Mouse (Mus musculus): ENCODE data around the gene Plod3. TPM values are rescaled to one million over a fixed set of nuclear protein-coding genes. Genes with fewer than 3 reads are reported as not detected.

The Plod3 gene
- polyA plus RNA-seq, 1 experiment from 2014 or later, result 41.1 TPM

DNA sequence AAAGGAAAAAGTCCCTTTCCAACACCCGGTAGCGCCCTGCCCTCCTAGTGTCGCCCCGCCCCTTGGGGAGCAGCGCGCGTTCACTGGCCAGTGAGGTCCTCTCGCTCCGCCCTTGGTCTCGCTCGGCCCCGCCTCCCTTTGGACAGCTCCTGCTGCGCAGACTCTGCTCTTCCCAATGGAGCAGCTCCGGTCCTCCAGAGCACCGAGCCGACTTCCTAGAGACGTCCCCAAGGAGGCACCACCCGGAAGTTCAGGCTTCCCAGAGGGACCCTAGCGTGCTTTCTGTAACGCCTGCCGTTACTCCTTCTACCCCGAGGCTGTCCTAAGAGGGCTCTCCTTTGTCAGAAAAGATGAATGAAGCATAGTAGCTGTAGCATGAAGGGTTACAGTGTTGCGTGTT lies 33.8 kb upstream of the Plod3 start, which contains the start of gene Fis1:
Gene Fis1, plus strand, starts transcription at position 261 of the 400 bp plus-strand sequence.
- Histone ChIP-seq H3K9me3 (no peaks in the 10 kb centered on the region), H3K4me3 (replicated peaks) (peak within 1 kb of the TSS; percentile 73), H3K4me2 (replicated peaks) (peak within 1 kb of the TSS; percentile 55), H3K9ac (peak within 1 kb of the TSS; percentile 78), H3K27ac (peak within 1 kb of the TSS; percentile 78; the same call in 1 of the 2 replicates), H3K36me3 (no peaks in the 10 kb centered on the region; the same call in 1 of the 2 replicates), H3K4me1 (replicated peaks) (peaks cover 15% of the 10 kb centered on the region), H3K27me3 (replicated peaks) (no peaks in the 10 kb centered on the region)
- WGBS, result under 1% methylated on average over 23 of the region's 23 CpGs
- peak; percentile 99 for ATAC-seq

DNA sequence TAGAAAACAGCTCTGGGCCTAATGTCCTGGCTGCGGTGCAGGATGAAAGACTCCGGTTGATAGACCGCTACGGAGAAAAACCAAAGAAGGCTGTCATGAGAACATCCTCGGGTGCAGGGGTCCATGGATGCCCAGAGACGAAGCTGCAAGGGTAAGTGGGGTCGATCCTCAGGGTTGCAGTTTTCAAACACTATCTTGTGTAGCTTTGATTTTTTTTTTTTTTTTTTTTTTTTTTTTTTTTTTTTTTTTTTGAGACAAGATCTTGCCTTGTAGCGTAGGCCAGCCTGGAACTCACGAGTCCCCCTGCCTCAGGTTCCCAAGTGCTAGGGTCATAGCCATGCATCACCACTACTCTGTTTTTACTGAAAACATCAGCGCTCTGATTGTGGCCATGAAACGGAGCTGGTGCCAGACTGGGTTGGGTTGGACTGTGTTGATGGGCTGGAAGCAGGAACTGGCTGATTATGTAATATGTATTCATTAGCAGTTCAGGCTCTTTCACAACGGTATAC lies 33.3 kb upstream of the Plod3 start:
- peak; percentile 48; the same call in 1 of the 2 replicates for ATAC-seq
- peak overlapping the region; percentile 78; the same call in 1 of the 2 replicates for H3K27ac ChIP-seq
- peaks cover 17% of the 10 kb centered on the region for H3K4me1 ChIP-seq (replicated peaks)
- peak overlapping the region; percentile 55 for H3K4me2 ChIP-seq (replicated peaks)
- 1% methylated on average over 12 of the region's 12 CpGs for WGBS
- H3K27me3 ChIP-seq (replicated peaks), result no peaks in the 10 kb centered on the region
- H3K4me3 ChIP-seq (replicated peaks), result peak overlapping the region; percentile 73
- H3K9ac ChIP-seq, result peak overlapping the region; percentile 78
- H3K36me3 ChIP-seq, result no peaks in the 10 kb centered on the region; the same call in 1 of the 2 replicates
- no peaks in the 10 kb centered on the region for H3K9me3 ChIP-seq

DNA sequence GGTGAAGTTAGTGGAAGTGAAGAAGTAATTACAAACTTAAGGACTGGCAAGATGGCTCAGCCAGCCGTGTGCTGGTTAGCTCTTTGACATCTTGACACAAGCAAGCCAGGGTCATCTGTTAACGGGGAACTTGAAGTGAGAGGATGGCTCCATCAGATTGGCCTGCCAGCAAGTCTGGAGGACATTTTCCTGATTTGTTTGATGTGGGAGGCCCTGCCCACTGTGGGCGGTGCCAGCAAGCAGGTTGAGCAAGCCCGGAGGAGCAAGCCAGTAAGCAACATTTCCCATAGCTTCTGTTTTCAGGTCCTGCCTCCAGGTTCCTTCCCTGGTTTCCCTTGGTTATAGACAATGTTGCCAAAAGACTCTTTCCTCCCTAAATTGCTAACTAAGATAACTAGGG lies 31.2 kb upstream of the Plod3 start:
- no peak overlapping the region for H3K4me2 ChIP-seq (replicated peaks)
- H3K4me3 ChIP-seq (replicated peaks), result no peak overlapping the region
- no peaks in the 10 kb centered on the region for H3K9me3 ChIP-seq
- WGBS, result 78% methylated on average over 4 of the region's 4 CpGs
- no peaks in the 10 kb centered on the region for H3K27me3 ChIP-seq (replicated peaks)
- H3K4me1 ChIP-seq (replicated peaks), result peaks cover 18% of the 10 kb centered on the region
- H3K27ac ChIP-seq, result no peak overlapping the region
- ATAC-seq, result no peak
- no peak overlapping the region for H3K9ac ChIP-seq
- no peaks in the 10 kb centered on the region; the same call in 1 of the 2 replicates for H3K36me3 ChIP-seq

DNA sequence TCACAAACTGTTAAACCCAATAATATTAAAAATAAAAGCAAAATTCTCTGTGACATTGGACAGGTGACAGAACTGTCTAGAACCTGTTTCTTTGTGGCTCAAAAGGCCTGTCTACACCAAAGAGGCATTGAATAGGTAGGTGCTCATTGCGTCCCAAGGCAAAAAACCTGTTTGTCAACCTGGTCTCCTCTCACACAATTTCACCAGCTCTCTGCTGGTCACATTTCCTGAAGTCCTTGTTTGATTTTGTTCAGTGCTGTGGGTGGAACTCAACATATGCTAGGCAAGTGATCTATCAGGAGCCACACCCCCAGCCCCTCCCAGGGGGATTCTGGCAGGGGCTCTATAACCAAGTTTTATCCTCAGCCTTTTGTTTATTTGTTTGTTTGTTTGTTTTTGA lies 29.6 kb upstream of the Plod3 start:
- peak overlapping the region; percentile 17; the same call in 1 of the 2 replicates for H3K27ac ChIP-seq

DNA sequence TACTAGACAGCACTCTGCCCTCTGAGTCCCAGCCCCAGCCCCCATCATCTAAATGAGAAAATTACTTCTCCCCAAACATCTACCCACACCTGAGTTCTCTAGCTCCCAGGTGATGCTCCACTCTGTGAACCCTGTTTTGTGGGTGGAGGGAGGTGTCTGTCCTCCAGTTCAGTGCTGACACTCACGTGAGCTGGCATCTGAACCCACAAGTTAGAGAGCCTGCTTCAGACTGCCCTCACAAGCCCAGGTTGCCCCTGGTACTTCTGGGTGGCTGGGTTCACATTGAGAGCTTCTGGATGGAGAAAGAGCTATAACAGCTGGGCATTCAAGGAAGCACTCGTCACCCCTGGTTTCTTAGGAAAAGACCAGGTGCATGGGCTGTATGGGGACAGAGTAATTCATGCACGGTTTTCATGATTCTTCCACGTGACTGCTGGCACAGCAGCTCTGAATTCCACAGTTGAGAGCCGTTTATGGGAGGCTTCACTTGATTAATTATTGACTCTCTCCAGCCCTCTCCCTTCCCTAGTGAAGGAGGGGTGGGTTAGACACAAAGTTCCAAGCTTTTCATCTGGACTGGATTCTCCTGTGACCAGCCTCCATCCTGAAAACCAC lies 27.7 kb upstream of the Plod3 start:
- Histone ChIP-seq H3K4me2 (replicated peaks) (peak overlapping the region; percentile 37), H3K27me3 (replicated peaks) (no peaks in the 10 kb centered on the region), H3K4me3 (replicated peaks) (no peak overlapping the region), H3K4me1 (replicated peaks) (peaks cover 30% of the 10 kb centered on the region), H3K36me3 (peaks cover 9% of the 10 kb centered on the region), H3K27ac (peak overlapping the region; percentile 87), H3K9ac (no peak overlapping the region), H3K9me3 (no peaks in the 10 kb centered on the region)
- peak; percentile 69 for ATAC-seq
- WGBS, result 27% methylated on average over 5 of the region's 5 CpGs

More for the DNA sequence above, 29.6 kb upstream of the Plod3 start:
- no peaks in the 10 kb centered on the region for H3K9me3 ChIP-seq
- H3K4me1 ChIP-seq (replicated peaks), result peaks cover 24% of the 10 kb centered on the region
- no peak for ATAC-seq
- H3K36me3 ChIP-seq, result no peaks in the 10 kb centered on the region; the same call in 1 of the 2 replicates
- WGBS, result 72% methylated on average over 1 of the region's 1 CpGs
- H3K9ac ChIP-seq, result no peak overlapping the region
- H3K4me2 ChIP-seq (replicated peaks), result no peak overlapping the region
- H3K27me3 ChIP-seq (replicated peaks), result no peaks in the 10 kb centered on the region
- no peak overlapping the region for H3K4me3 ChIP-seq (replicated peaks)

DNA sequence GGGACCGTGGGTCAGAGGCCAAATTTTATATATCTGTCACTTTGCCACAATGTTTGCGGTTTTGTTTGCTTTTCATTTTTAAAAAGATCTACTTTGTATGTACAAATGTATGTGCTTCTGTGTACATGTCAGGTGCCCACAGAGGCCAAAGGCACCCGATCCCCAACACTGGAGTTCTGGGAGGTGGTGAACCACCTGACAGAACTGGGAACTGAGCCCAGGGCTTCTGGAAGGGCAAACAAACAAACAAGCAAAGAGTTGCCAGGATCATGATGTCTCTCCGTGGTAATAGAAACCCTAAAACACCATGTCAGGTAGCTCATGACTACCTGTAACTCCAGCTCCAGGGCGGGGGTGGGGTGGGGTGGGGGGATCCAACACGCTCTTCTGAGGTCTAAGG lies 26.8 kb upstream of the Plod3 start:
- Histone ChIP-seq H3K4me2 (replicated peaks) (no peak overlapping the region), H3K4me1 (replicated peaks) (peaks cover 28% of the 10 kb centered on the region), H3K4me3 (replicated peaks) (no peak overlapping the region), H3K9ac (no peak overlapping the region), H3K27ac (no peak overlapping the region), H3K27me3 (replicated peaks) (no peaks in the 10 kb centered on the region), H3K36me3 (peaks cover 11% of the 10 kb centered on the region), H3K9me3 (no peaks in the 10 kb centered on the region)
- ATAC-seq, result no peak
- WGBS, result 88% methylated on average over 6 of the region's 6 CpGs

DNA sequence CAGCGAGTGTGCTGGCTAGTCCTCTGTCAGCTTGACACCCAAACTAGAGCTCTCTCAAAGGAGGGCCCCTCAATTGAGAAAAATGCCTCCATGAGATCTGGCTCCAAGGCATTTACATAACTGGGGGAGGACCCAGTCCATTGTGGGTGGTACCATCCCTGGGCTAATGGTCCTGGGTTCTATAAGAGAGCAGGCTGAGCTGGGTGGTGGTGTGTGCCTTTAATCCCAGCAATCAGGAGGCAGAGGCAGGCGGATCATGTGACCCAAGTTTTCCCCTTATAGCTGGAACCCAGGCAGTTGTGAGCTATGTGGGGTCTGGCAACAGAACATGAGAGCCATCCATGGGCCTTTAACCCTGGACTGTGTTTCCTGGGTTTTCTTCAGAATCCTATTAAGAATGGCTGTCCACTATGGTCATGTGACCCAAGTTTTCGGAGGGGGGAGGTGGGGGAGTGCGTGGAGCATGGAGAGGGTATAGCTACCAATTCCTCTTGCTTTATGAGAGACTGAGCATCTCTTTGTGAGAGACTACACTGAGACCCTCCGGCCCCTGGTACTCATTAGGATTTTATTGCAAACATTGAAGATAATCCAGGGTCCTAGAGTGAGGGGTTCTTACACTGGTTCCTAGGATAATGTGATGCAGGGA lies 25.4 kb upstream of the Plod3 start:
- Histone ChIP-seq H3K4me2 (replicated peaks) (peak overlapping the region; percentile 78), H3K36me3 (peaks cover 15% of the 10 kb centered on the region), H3K9ac (peak overlapping the region; percentile 75), H3K9me3 (no peaks in the 10 kb centered on the region), H3K4me1 (replicated peaks) (peaks cover 39% of the 10 kb centered on the region), H3K27ac (peak overlapping the region; percentile 87), H3K27me3 (replicated peaks) (no peaks in the 10 kb centered on the region), H3K4me3 (replicated peaks) (peak overlapping the region; percentile 78)
- ATAC-seq, result peak; percentile 1
- 27% methylated on average over 5 of the region's 5 CpGs for WGBS

DNA sequence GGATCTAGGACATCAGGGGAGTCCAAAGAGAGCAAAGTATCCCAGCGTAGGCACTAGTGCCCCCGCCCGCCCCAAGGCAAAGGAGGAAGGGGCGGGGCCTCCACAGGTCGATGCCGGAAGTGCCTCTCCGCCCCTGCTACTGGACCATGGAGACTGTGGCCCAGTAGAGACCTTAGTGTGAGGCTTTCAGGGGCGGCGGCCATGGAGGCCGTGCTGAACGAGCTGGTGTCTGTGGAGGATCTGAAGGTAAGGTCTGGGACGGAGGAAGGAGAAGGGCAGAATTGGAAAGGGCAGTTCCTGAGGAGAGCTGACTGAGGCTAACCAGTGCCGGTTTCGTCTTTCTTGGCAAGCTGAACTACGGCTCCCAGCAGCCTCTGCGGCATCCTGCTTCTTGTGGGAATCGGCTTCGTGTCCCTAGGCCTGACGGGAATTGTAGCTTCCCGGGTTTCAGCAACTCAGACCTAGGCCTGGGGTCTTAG lies 24.8 kb upstream of the Plod3 start:
- WGBS, result under 1% methylated on average over 20 of the region's 20 CpGs
- peaks cover 40% of the 10 kb centered on the region for H3K4me1 ChIP-seq (replicated peaks)
- peak overlapping the region; percentile 78 for H3K4me2 ChIP-seq (replicated peaks)

DNA sequence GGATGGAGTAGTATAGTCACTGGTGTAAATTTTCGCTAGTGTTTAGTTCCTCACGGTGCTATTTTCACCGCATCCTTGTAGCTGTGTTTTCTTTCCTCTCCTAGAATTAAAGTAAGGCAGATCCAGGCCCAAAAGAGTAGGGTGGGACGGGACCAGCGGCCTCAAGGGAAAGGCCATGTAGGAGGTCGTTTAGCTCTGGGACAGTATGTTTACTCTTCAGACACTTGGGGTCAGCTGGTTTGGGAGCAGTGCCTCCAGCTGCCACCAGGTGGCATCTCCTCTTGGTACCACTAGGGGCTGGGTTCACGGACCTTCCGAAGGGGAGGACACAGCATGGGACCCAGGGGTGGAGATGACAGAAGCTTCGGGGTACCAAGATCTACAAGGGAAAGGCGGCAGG lies 24.3 kb upstream of the Plod3 start:
- H3K27ac ChIP-seq, result peak overlapping the region; percentile 87
- H3K9ac ChIP-seq, result peak overlapping the region; percentile 75
- peaks cover 44% of the 10 kb centered on the region for H3K4me1 ChIP-seq (replicated peaks)
- H3K4me2 ChIP-seq (replicated peaks), result peak overlapping the region; percentile 78
- peaks cover 15% of the 10 kb centered on the region for H3K36me3 ChIP-seq
- H3K4me3 ChIP-seq (replicated peaks), result peak overlapping the region; percentile 78
- under 1% methylated on average over 10 of the region's 10 CpGs for WGBS
- ATAC-seq, result peak; percentile 50
- H3K27me3 ChIP-seq (replicated peaks), result no peaks in the 10 kb centered on the region
- H3K9me3 ChIP-seq, result no peaks in the 10 kb centered on the region

More for the DNA sequence above, 24.8 kb upstream of the Plod3 start:
- Histone ChIP-seq H3K36me3 (peaks cover 15% of the 10 kb centered on the region), H3K4me3 (replicated peaks) (peak overlapping the region; percentile 78), H3K9ac (peak overlapping the region; percentile 75), H3K27me3 (replicated peaks) (no peaks in the 10 kb centered on the region), H3K27ac (peak overlapping the region; percentile 87), H3K9me3 (no peaks in the 10 kb centered on the region)
- ATAC-seq, result peak; percentile 83

DNA sequence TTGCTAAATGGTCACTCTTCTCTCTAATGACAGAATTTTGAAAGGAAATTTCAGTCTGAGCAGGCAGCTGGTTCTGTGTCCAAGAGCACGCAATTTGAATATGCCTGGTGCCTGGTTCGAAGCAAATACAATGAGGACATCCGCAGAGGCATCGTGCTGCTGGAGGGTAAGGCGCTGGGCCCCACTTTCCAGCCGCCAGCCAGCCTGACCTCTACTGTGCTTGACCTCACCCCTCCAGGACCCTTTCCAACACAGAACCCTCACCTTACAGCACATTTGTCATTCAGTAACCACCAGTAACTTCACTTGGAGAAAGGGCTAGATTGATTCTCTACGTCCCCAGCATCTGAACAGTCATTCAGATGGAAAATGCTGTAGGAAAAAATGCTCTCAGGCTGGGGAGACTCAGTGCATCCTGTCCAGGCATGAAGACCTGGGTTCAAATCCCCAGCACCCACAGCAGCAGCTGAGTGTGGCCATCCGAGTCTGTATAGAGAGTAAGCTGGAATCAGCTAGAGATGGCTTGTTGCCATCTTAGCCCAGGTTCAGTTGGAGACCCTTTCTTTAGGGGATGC lies 23.8 kb upstream of the Plod3 start:
- Histone ChIP-seq H3K27ac (peak overlapping the region; percentile 40; the same call in 1 of the 2 replicates), H3K4me1 (replicated peaks) (peaks cover 49% of the 10 kb centered on the region), H3K9ac (peak overlapping the region; percentile 75; the same call in 1 of the 2 replicates), H3K36me3 (peaks cover 15% of the 10 kb centered on the region), H3K4me2 (replicated peaks) (peak overlapping the region; percentile 78), H3K9me3 (no peaks in the 10 kb centered on the region), H3K27me3 (replicated peaks) (no peaks in the 10 kb centered on the region), H3K4me3 (replicated peaks) (peak overlapping the region; percentile 78)
- 73% methylated on average over 8 of the region's 8 CpGs for WGBS
- no peak for ATAC-seq

DNA sequence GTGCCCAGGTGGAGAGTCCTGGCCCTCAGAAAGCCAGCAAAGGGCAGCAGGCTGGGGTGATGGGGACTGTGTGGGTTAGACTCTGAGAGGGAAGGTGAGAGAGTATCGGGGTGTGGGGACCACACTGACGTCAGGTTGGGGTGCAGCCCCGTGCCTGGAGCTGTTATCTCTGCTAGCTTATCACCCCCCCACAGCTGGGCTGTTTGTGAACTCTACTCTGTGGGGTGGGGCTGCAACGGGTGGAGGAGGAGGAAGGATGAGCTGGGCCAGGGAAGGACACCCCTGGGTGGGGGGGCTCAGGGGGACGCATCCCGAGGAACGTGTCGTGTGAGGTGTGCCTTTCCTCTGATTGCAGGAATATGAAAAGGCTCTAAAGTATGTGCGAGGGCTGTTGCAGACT lies 21.6 kb upstream of the Plod3 start:
- no peak overlapping the region for H3K4me3 ChIP-seq (replicated peaks)

DNA sequence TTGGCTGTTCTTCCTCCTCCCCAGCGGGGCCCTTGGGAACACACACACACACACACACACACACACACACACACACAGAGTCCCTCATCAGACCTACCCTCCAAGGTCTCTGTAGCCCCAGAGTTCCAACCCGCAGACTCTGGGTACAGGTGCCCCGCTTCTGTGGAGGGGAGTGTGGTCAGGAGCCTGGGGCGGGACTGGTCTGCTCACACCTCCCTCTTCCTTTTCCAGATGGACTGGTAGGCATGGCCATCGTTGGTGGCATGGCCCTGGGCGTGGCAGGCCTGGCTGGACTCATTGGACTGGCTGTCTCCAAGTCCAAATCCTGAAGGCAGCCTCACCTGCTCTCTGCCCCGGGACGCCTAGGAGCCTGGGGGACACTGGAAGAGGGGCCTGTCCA lies 21.1 kb upstream of the Plod3 start:
- H3K9ac ChIP-seq, result no peak overlapping the region
- H3K9me3 ChIP-seq, result no peaks in the 10 kb centered on the region
- peak overlapping the region; percentile 87 for H3K27ac ChIP-seq
- H3K27me3 ChIP-seq (replicated peaks), result no peaks in the 10 kb centered on the region
- peaks cover 49% of the 10 kb centered on the region for H3K4me1 ChIP-seq (replicated peaks)
- peak; percentile 13 for ATAC-seq
- peak overlapping the region; percentile 46 for H3K4me2 ChIP-seq (replicated peaks)
- no peak overlapping the region for H3K4me3 ChIP-seq (replicated peaks)
- H3K36me3 ChIP-seq, result peaks cover 15% of the 10 kb centered on the region
- WGBS, result 72% methylated on average over 8 of the region's 8 CpGs

More for the DNA sequence above, 21.6 kb upstream of the Plod3 start:
- H3K4me1 ChIP-seq (replicated peaks), result peaks cover 49% of the 10 kb centered on the region
- H3K27ac ChIP-seq, result peak overlapping the region; percentile 87
- H3K4me2 ChIP-seq (replicated peaks), result no peak overlapping the region
- 49% methylated on average over 9 of the region's 9 CpGs for WGBS
- H3K9ac ChIP-seq, result no peak overlapping the region
- ATAC-seq, result peak; percentile 46
- H3K36me3 ChIP-seq, result peaks cover 15% of the 10 kb centered on the region
- no peaks in the 10 kb centered on the region for H3K9me3 ChIP-seq
- no peaks in the 10 kb centered on the region for H3K27me3 ChIP-seq (replicated peaks)
